Mouse (Mus musculus): ENCODE measurements around the gene Ppcs.

The Ppcs gene

DNA sequence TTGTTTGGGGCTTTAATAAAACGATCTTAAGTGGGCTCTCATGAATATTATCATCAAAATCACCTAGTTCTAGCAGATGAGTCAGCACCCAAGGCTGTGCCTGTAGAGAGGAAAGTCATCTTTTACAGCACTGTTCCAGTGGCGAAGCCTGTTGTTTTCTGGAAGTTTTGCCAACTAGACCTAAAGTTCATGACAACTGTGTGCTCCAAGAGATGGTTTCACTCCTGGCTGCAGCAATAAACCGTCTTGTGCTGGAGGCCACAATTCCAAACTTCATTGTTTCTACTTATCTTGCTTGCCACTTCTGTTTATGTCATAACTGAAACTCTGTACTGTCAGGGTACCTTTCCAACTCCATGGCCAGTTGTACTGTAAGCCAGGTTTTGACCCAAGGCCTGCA, 5.0 kb downstream of the Ppcs start:
- DNase-seq: no peak

DNA sequence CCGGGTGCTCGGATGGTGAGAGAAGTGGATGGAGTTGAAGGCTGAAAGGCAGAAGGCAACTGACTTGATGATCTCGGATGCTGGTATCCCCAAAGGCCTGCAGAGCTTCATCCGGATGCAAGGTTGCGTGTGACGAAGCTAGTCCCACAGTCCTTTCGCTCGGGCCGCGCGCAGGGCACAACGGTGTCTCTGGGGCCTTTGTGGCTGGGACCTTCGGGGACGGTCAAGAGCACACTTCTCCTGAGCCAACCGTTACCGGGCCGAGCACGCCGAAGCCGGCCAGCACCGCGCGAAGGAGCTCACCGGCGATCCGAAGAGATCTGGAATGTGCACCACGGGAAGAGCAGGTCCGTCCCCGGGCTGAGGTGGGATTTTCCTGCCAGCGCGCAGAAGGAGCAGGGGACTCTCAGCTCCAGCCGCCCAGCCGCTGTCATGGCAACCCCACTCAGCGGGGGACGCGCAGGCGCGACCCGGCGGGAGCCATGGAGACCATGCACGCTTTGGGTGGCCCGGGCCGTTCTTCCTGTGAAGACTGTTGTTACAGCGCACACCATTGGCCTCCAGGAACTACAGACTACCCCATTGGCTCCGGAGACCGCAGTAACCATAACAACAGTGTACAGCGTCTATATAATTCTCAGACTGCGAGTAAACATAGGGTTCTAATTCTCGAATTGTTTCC, 7.0 kb downstream of the Ppcs start, which contains the start of gene Ccdc30:
Gene Ccdc30, minus strand, starts transcription at position 450 of the 682 bp plus-strand sequence.
- DNase-seq: peak; percentile 81

DNA sequence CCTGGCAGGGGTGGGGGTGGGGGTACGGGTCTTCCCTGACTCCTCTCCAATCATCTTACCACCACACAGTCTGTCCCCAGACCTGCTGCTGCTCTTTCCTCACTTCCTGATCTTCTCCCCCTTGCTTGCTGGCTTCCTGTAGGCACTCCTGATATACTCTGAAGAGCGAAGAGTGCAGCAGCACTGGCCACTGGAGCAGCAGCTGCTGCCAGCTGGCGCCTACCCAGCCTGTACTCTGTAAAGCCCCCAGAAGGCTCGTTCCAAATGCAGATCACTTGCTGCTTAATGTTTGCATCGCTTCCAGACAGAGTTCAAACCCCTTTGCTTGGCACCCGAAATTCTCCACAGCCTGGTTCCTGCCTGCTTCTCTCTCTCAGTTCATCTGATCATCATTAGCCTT, 9.4 kb downstream of the Ppcs start:
- no peak for DNase-seq

DNA sequence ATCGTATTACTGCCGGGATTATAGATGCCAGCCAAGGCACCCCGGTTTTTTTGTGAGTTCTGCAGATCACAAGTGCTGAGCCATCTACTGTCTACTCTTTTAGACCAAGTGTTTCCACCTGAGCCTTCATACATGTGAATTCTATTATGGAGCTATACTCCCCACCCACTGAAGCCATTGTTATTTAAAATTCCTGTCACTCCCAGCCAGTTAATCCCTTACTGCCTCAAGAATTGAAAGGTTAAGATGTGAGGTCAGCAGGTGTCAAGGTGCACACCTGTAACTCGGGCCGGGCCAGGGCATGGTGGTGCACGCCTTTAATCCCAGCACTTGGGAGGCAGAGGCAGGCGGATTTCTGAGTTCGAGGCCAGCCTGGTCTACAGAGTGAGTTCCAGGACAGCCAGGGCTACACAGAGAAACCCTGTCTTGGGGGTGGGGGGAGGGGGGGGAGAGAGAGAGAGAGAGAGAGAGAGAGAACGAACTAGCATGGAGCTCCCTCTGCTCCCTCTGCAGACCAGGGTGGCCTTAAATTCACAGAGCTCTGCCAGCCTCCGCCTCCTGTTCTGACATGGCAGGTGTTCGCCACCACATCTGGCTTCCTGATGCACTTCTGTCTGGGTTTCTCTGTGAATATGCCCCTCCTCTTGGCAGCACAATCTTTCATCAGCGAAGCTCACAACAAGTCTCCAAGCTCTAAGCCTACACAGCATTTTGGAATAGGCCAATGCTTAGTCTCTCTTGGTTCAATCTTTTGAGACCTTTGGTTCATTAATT, 10.2 kb downstream of the Ppcs start:
- DNase-seq: no peak

DNA sequence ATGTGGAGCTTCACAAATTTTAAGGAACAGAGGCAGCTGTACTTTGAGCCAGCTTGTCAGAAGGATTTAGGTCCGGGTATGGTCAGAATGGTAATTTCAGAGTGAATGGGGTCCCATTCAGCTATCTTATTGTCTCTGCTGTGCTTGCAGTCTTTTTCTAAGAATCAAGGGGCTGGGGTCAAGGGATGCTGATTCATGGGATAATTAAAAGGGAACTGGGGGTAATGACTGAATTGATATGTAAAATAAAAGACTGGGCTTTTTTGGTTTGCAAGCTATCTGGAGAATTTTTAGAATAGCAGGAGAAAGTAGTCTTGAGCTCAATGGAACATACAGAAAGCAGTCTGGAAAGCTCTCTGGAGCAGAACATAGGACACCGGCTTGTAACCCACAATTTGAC, 18.8 kb downstream of the Ppcs start:
- no peak for DNase-seq

DNA sequence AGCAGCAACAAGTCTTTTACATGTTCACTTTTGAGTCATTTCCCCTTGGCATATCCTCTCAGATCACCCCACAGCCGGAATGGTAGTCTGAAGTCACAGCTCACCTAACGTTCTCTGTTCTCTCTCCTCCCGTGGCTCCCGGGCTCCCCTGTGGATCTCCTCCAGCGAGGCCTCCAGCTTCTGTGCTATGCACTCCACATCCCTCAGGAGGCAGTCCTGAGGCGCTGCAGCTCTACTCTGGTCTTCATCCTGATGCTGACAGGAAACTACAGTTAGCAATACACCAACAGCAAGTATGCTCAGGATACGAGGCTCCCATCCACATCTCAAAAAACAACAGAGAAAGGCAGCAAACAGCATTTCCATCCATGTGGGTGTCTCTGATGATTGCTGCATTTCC, 21.3 kb downstream of the Ppcs start:
- DNase-seq: no peak

DNA sequence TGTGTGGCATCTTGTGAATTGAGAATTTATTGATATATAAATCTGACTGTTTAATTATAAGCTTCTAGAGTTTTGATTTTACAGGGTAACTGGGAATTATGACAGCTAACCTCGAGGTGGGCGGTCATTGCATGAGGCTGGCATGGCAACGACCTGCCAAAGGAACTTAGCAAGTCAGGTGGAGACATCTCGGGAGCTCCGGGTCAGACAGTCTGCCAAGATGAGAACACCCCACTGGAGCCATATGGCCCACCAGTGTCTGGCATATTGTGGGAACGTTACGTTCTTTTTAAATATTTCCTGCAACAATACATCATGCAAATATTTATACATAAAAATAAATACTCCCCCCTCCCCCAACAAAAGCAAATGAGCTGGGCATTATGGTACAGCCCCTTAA, 23.5 kb downstream of the Ppcs start:
- DNase-seq: no peak

DNA sequence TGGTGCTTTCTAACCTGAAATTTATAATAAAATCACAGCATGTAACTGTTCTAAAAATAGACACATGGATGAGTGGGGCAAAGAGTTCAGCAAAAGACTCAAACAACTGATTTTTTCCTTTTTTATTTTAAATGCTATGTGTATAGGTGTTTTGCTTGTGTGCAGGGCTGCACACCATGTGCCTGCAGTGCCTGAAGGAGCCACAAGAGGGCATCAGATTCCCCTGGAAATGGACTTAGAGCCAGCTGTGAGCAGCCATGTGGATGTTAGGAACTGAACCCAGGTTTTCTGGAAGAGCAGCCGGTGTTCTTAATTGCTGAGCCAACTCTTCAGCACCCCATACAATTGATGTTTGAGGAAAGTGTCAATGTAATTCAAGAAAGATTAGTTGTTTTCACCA, 31.9 kb downstream of the Ppcs start:
- DNase-seq: peak; percentile 55

DNA sequence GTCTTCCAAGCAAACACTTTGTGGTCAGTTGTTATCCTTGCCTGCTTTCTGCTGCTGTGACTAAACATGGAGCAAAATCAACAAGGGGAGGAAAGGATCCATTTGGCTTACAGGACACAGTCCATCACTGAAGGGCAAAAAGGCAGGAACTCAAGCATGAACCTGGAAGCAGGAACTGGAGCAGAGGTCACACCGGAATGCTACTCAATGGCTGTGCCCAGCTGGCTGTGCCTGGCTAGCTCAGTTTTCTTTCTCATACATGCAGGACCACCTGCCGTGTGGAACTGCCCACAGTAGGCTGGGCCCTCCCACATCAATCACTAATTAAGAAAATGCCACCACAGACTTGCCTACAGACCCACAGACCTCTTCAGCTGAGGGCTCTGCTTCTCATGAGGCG, 33.0 kb downstream of the Ppcs start:
- DNase-seq: no peak

DNA sequence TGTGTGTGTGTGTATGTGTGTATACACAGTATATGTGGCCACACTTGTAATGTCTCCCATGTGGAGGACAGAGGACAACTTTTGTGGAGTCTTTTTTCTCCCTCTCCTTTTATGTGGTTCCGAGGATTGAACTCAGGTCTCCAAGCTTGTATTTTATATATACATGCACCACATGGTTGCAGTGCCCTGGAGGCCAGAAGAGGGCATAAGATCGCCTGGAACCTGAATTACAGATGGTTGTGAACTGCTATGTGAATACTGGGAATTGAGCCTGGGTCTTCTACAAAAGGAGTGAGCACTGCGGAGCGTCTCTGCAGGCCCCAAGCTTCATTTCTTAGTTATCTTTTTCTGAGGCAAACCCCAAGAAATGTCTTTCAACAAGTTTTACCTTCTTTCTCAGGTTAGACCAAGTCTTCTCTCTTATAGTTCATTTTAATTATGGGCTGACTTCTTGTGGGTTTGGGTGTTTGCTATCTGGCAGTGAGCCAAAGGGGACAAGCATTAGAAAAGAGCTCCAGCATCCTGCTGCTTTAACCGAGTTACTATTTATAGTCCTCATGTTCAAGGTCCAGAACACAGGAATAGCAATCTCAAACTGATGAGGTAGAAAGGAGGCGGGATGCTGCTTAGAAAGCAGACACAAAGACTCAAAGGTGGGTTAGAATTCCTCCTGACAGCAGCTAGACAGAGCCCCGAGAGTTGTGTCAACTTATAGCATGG, 40.6 kb downstream of the Ppcs start:
- DNase-seq: no peak

DNA sequence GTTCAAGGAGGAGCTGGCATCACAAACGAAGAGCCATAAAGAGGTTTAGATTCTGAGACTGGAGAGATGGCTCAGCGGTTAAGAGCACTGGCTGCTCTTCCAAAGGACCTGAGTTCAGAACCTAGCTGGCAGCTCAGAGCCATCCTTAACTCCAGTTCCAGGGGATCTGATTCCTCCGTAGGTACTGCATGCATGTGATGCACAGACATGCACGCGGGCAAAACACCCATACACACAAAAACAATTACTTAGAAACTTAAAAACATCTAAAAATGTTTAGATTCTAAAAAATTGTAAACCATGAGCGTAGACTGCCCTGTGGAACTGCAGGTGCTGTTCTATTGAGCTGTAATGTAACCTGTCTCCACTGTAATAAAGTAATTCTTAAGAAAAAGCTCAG, 52.8 kb downstream of the Ppcs start:
- no peak for DNase-seq
